Mouse (Mus musculus): ENCODE measurements at regions not wholly inside any gene's neighbourhood (a gene's known extent, or its start where the extent isn't known, plus 50 kb on each side); places are given as distances from the start of the nearest gene placed in this dataset.

GRCm38 (mm10) chr12:16045791-16046494 is 229.2 kb upstream of the Trib2 start:
- in situ Hi-C loops (cut with MboI; ENCODE audit: low sequenced_read_pairs in 2 of 2, unreplicated experiment in 2 of 2): no loop called here
- H3K9me3 ChIP-seq (ENCODE audit: control insufficient read depth, insufficient read depth, low read depth, low read length): no peaks in the 10 kb centered on the region
- DNase-seq (ENCODE audit: low read depth, low spot score): no peak
- no peaks in the 10 kb centered on the region for H3K4me1 ChIP-seq (ENCODE audit: control insufficient read depth in 2 of 2, insufficient read depth in 2 of 2, low read length in 2 of 2, poor library complexity in 1 of 2)
- no peaks in the 10 kb centered on the region for H3K36me3 ChIP-seq (ENCODE audit: control insufficient read depth, insufficient read depth, low read length, poor library complexity, severe bottlenecking)
- no peak for TF ChIP-seq HCFC1 (IDR thresholded peaks at IDR 0.05; ENCODE audit: borderline replicate concordance, insufficient read depth, low read length)
- TF ChIP-seq CHD2 (IDR thresholded peaks at IDR 0.05; ENCODE audit: low read depth, low read length): no peak
- TF ChIP-seq ZC3H11A (IDR thresholded peaks at IDR 0.05; ENCODE audit: borderline replicate concordance, low read depth, low read length): no peak
- no peak for TF ChIP-seq MAFK (IDR thresholded peaks at IDR 0.05; ENCODE audit: insufficient read depth, low read depth, low read length)
- no peak for TF ChIP-seq ZNF384 (IDR thresholded peaks at IDR 0.05; ENCODE audit: low read depth, low read length)
- no peak overlapping the region for H3K4me3 ChIP-seq (ENCODE audit: insufficient read depth in 1 of 2, low read depth in 1 of 2, low read length in 2 of 2, poor library complexity in 1 of 2, severe bottlenecking in 1 of 2)
- H3K27ac ChIP-seq (ENCODE audit: insufficient read depth, low read depth, low read length, poor library complexity, severe bottlenecking): no peak overlapping the region
- no peak overlapping the region for H3K9ac ChIP-seq (ENCODE audit: insufficient read depth, low read depth, low read length, poor library complexity, severe bottlenecking)

GRCm38 (mm10) chr12:16043466-16044214 is 226.9 kb upstream of the Trib2 start:
- H3K4me1 ChIP-seq (ENCODE audit: control insufficient read depth in 2 of 2, insufficient read depth in 2 of 2, low read length in 2 of 2, poor library complexity in 1 of 2): no peaks in the 10 kb centered on the region
- no peak overlapping the region for H3K4me3 ChIP-seq (ENCODE audit: insufficient read depth in 1 of 2, low read depth in 1 of 2, low read length in 2 of 2, poor library complexity in 1 of 2, severe bottlenecking in 1 of 2)
- H3K27ac ChIP-seq (ENCODE audit: insufficient read depth, low read depth, low read length, poor library complexity, severe bottlenecking): no peak overlapping the region
- TF ChIP-seq ZNF384 (IDR thresholded peaks at IDR 0.05; ENCODE audit: low read depth, low read length) (no peak), HCFC1 (IDR thresholded peaks at IDR 0.05; ENCODE audit: borderline replicate concordance, insufficient read depth, low read length) (no peak), CHD2 (IDR thresholded peaks at IDR 0.05; ENCODE audit: low read depth, low read length) (no peak), ZC3H11A (IDR thresholded peaks at IDR 0.05; ENCODE audit: borderline replicate concordance, low read depth, low read length) (no peak), MAFK (IDR thresholded peaks at IDR 0.05; ENCODE audit: insufficient read depth, low read depth, low read length) (no peak)
- no peaks in the 10 kb centered on the region for H3K36me3 ChIP-seq (ENCODE audit: control insufficient read depth, insufficient read depth, low read length, poor library complexity, severe bottlenecking)
- H3K9me3 ChIP-seq (ENCODE audit: control insufficient read depth, insufficient read depth, low read depth, low read length): no peaks in the 10 kb centered on the region
- no peak for DNase-seq (ENCODE audit: low read depth, low spot score)
- H3K9ac ChIP-seq (ENCODE audit: insufficient read depth, low read depth, low read length, poor library complexity, severe bottlenecking): no peak overlapping the region
- in situ Hi-C loops (cut with MboI; ENCODE audit: low sequenced_read_pairs in 2 of 2, unreplicated experiment in 2 of 2): no loop called here

GRCm38 (mm10) chr12:16042362-16042761 is 225.6 kb upstream of the Trib2 start:
- TF ChIP-seq ZC3H11A (IDR thresholded peaks at IDR 0.05; ENCODE audit: borderline replicate concordance, low read depth, low read length): no peak
- TF ChIP-seq CHD2 (IDR thresholded peaks at IDR 0.05; ENCODE audit: low read depth, low read length): no peak
- TF ChIP-seq HCFC1 (IDR thresholded peaks at IDR 0.05; ENCODE audit: borderline replicate concordance, insufficient read depth, low read length): no peak
- TF ChIP-seq MAFK (IDR thresholded peaks at IDR 0.05; ENCODE audit: insufficient read depth, low read depth, low read length): no peak
- TF ChIP-seq ZNF384 (IDR thresholded peaks at IDR 0.05; ENCODE audit: low read depth, low read length): no peak
- H3K27ac ChIP-seq (ENCODE audit: insufficient read depth, low read depth, low read length, poor library complexity, severe bottlenecking): no peak overlapping the region
- H3K4me3 ChIP-seq (ENCODE audit: insufficient read depth in 1 of 2, low read depth in 1 of 2, low read length in 2 of 2, poor library complexity in 1 of 2, severe bottlenecking in 1 of 2): no peak overlapping the region
- no peak for DNase-seq (ENCODE audit: low read depth, low spot score)
- H3K4me1 ChIP-seq (ENCODE audit: control insufficient read depth in 2 of 2, insufficient read depth in 2 of 2, low read length in 2 of 2, poor library complexity in 1 of 2): no peaks in the 10 kb centered on the region
- in situ Hi-C loops (cut with MboI; ENCODE audit: low sequenced_read_pairs in 2 of 2, unreplicated experiment in 2 of 2): no loop called here
- H3K36me3 ChIP-seq (ENCODE audit: control insufficient read depth, insufficient read depth, low read length, poor library complexity, severe bottlenecking): no peaks in the 10 kb centered on the region
- H3K9me3 ChIP-seq (ENCODE audit: control insufficient read depth, insufficient read depth, low read depth, low read length): no peaks in the 10 kb centered on the region
- no peak overlapping the region for H3K9ac ChIP-seq (ENCODE audit: insufficient read depth, low read depth, low read length, poor library complexity, severe bottlenecking)

- DNase-seq (ENCODE audit: low read depth, low spot score): no peak
- in situ Hi-C loops (cut with MboI; ENCODE audit: low sequenced_read_pairs in 2 of 2, unreplicated experiment in 2 of 2): no loop called here
Measured at GRCm38 (mm10) chr12:16041129-16041528, 224.4 kb upstream of the Trib2 start.

More at GRCm38 (mm10) chr12:16041129-16041528, 224.4 kb upstream of the Trib2 start:
- H3K4me1 ChIP-seq (ENCODE audit: control insufficient read depth in 2 of 2, insufficient read depth in 2 of 2, low read length in 2 of 2, poor library complexity in 1 of 2): no peaks in the 10 kb centered on the region
- H3K4me3 ChIP-seq (ENCODE audit: insufficient read depth in 1 of 2, low read depth in 1 of 2, low read length in 2 of 2, poor library complexity in 1 of 2, severe bottlenecking in 1 of 2): no peak overlapping the region
- H3K36me3 ChIP-seq (ENCODE audit: control insufficient read depth, insufficient read depth, low read length, poor library complexity, severe bottlenecking): no peaks in the 10 kb centered on the region
- no peak for TF ChIP-seq ZC3H11A (IDR thresholded peaks at IDR 0.05; ENCODE audit: borderline replicate concordance, low read depth, low read length)
- H3K9ac ChIP-seq (ENCODE audit: insufficient read depth, low read depth, low read length, poor library complexity, severe bottlenecking): no peak overlapping the region
- H3K27ac ChIP-seq (ENCODE audit: insufficient read depth, low read depth, low read length, poor library complexity, severe bottlenecking): no peak overlapping the region
- no peaks in the 10 kb centered on the region for H3K9me3 ChIP-seq (ENCODE audit: control insufficient read depth, insufficient read depth, low read depth, low read length)

Data from ES-E14 (cell line).